Mouse (Mus musculus): ENCODE measurements around the gene Dgkz. TPM values are rescaled to one million over a fixed set of nuclear protein-coding genes. Genes with fewer than 3 reads are reported as not detected.

Gene Dgkz
- polyA plus RNA-seq, 1 experiment: 295 TPM

DNA sequence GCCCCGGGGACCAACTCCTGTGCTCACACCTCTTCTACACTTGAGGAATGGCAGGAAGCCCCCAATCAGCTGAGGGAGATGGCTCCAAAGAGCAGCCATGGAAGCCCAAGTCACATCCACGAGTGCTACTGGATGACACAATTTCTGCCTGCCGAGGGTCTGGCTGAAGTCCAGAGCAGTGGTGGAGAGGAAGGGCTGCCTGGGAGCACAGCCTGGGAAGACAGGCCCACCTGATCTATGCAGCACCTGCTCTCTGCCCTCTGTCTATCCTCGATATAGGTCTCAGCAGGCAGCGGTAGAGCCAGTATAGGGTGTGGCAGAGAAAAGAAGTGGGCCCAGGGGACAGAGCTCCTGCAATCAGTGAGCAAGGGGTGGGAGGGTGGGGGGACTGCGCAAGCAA lies 28.8 kb downstream of the Dgkz start:
- H3K4me1 ChIP-seq (ENCODE audit: control insufficient read depth, insufficient read depth, insufficient read length, low read length): peaks cover 37% of the 10 kb centered on the region
- H3K27me3 ChIP-seq (ENCODE audit: control insufficient read depth, insufficient read depth, low read length): no peaks in the 10 kb centered on the region

GRCm38 (mm10) chr2:91945483-91945882 lies 30.2 kb downstream of the Dgkz start, which contains the start of gene Gm9821:
Gene Gm9821, plus strand, starts transcription at chr2:91945703.
- no peaks in the 10 kb centered on the region for H3K27me3 ChIP-seq (ENCODE audit: control insufficient read depth, insufficient read depth, low read length)
- H3K27ac ChIP-seq (ENCODE audit: insufficient read depth, low read depth, low read length): no peak within 1 kb of the TSS
- H3K36me3 ChIP-seq (ENCODE audit: control insufficient read depth, insufficient read depth, low read length): peaks cover 25% of the 10 kb centered on the region
- 92% methylated on average over 18 of the region's 18 CpGs for WGBS
- no peak within 1 kb of the TSS for H3K4me3 ChIP-seq (ENCODE audit: low read depth, low read length)
- peaks cover 34% of the 10 kb centered on the region for H3K4me1 ChIP-seq (ENCODE audit: control insufficient read depth, insufficient read depth, insufficient read length, low read length)
- TF ChIP-seq POLR2A (IDR thresholded peaks at IDR 0.05; ENCODE audit: low read depth, low read length) (no peak), CTCF (IDR thresholded peaks at IDR 0.05; ENCODE audit: extremely low read depth, insufficient read length, insufficient replicate concordance, low read depth, low read length) (no peak)

More for the DNA sequence above, 28.8 kb downstream of the Dgkz start:
- 21% methylated on average over 6 of the region's 6 CpGs for WGBS
- Histone ChIP-seq H3K27ac (ENCODE audit: insufficient read depth, low read depth, low read length) (no peak overlapping the region), H3K36me3 (ENCODE audit: control insufficient read depth, insufficient read depth, low read length) (peaks cover 17% of the 10 kb centered on the region), H3K4me3 (ENCODE audit: low read depth, low read length) (no peak overlapping the region)
- TF ChIP-seq CTCF (IDR thresholded peaks at IDR 0.05; ENCODE audit: extremely low read depth, insufficient read length, insufficient replicate concordance, low read depth, low read length): no peak
- TF ChIP-seq POLR2A (IDR thresholded peaks at IDR 0.05; ENCODE audit: low read depth, low read length): no peak

DNA sequence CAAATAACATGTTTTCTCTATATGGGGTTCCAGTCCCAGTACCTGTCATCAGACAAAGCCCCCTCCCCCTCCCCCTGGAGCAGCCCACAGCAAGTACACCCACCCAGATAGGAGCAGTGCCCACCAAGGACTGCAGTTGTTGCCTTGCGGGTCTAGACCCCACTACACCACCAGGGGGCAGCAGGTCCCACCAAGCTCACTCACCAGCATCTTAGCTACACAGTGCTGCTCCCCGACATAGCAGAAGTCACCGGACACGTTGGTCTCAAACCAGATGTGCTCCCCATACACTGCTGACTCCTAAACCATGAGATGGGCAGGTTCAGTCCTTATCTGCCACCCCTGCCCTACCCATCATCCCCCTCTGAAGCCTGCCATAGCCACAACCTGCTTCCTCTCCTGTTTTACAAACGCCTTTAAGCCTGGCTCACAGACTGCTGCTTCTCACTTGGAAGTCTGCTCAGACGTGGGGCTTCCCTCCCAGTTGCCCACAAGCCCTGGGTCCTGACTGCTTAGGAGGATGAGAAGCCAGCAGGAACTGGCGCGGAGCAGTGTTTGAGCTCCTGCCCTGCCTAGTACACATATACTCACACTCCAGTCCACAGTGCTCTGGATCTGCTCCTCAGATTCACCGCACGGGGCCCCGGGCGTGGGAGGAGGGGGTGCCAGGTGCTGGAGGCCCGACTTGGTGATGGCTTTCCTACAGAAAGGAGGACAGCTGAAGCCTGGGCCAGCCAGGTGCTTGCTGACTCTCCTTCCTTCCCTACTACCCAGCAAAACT lies 31.3 kb downstream of the Dgkz start:
- H3K36me3 ChIP-seq (ENCODE audit: control insufficient read depth, insufficient read depth, low read length): peaks cover 35% of the 10 kb centered on the region
- H3K4me3 ChIP-seq (ENCODE audit: low read depth, low read length): no peak overlapping the region
- TF ChIP-seq POLR2A (IDR thresholded peaks at IDR 0.05; ENCODE audit: low read depth, low read length) (no peak), CTCF (IDR thresholded peaks at IDR 0.05; ENCODE audit: extremely low read depth, insufficient read length, insufficient replicate concordance, low read depth, low read length) (peak; percentile 91)
- no peak overlapping the region for H3K27ac ChIP-seq (ENCODE audit: insufficient read depth, low read depth, low read length)
- WGBS: 50% methylated on average over 13 of the region's 13 CpGs
- no peaks in the 10 kb centered on the region for H3K27me3 ChIP-seq (ENCODE audit: control insufficient read depth, insufficient read depth, low read length)
- H3K4me1 ChIP-seq (ENCODE audit: control insufficient read depth, insufficient read depth, insufficient read length, low read length): peaks cover 28% of the 10 kb centered on the region

DNA sequence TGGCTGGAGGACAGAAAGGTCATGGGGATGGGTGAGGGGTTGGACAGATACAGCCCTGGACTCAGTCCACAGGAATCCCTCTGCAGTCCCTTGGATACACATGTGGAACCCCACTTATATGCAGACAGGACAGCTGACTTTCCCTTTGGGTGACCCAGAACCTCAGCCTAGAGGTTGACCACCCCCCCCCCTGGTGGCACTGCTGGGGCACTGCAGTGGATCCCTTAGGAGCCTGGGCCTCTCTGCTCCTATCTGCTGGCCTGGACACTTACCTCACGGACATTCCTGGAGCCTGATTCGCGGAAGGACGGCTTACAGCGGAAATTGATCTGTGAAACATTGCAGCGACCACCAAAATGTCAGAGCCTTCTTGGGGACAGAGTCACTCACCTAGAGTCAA lies 33.3 kb downstream of the Dgkz start:
- Histone ChIP-seq H3K27me3 (ENCODE audit: control insufficient read depth, insufficient read depth, low read length) (no peaks in the 10 kb centered on the region), H3K27ac (ENCODE audit: insufficient read depth, low read depth, low read length) (no peak overlapping the region), H3K4me3 (ENCODE audit: low read depth, low read length) (no peak overlapping the region), H3K36me3 (ENCODE audit: control insufficient read depth, insufficient read depth, low read length) (peaks cover 55% of the 10 kb centered on the region), H3K4me1 (ENCODE audit: control insufficient read depth, insufficient read depth, insufficient read length, low read length) (peaks cover 13% of the 10 kb centered on the region)
- peak; percentile 42; the same call in 1 of the 2 replicates for TF ChIP-seq CTCF (IDR thresholded peaks at IDR 0.05; ENCODE audit: extremely low read depth, insufficient read length, insufficient replicate concordance, low read depth, low read length)
- TF ChIP-seq POLR2A (IDR thresholded peaks at IDR 0.05; ENCODE audit: low read depth, low read length): no peak
- WGBS: 75% methylated on average over 6 of the region's 6 CpGs

GRCm38 (mm10) chr2:91939303-91939935 lies 36.2 kb downstream of the Dgkz start:
- H3K4me1 ChIP-seq (ENCODE audit: control insufficient read depth, insufficient read depth, insufficient read length, low read length): peaks cover 10% of the 10 kb centered on the region; the same call in 1 of the 2 replicates
- H3K27me3 ChIP-seq (ENCODE audit: control insufficient read depth, insufficient read depth, low read length): no peaks in the 10 kb centered on the region
- 72% methylated on average over 15 of the region's 15 CpGs for WGBS
- no peak overlapping the region for H3K4me3 ChIP-seq (ENCODE audit: low read depth, low read length)
- H3K36me3 ChIP-seq (ENCODE audit: control insufficient read depth, insufficient read depth, low read length): peaks cover 78% of the 10 kb centered on the region
- TF ChIP-seq CTCF (IDR thresholded peaks at IDR 0.05; ENCODE audit: extremely low read depth, insufficient read length, insufficient replicate concordance, low read depth, low read length): no peak
- no peak for TF ChIP-seq POLR2A (IDR thresholded peaks at IDR 0.05; ENCODE audit: low read depth, low read length)
- peak overlapping the region; percentile 72 for H3K27ac ChIP-seq (ENCODE audit: insufficient read depth, low read depth, low read length)

DNA sequence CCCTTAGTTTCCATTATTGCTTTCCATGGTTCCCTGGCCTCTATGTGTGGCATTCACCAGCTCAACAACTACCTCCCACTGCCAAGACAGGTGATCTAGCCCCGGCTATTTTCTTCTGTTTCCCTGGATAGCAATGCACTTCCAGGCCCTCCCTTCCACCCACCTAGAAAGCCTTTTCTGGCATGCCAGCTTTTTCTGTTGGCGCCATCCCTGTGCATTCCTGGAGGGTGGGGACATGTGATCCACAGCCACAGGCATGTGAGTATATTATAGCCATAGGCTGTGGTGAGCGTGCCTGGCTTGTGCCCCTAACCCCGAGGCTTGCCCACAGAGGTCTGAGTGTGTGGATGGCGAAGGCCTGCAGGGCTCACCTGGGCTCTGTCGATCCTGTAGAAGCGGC lies 39.5 kb downstream of the Dgkz start:
- Histone ChIP-seq H3K4me1 (ENCODE audit: control insufficient read depth, insufficient read depth, insufficient read length, low read length) (peaks cover 26% of the 10 kb centered on the region), H3K27me3 (ENCODE audit: control insufficient read depth, insufficient read depth, low read length) (no peaks in the 10 kb centered on the region), H3K4me3 (ENCODE audit: low read depth, low read length) (no peak overlapping the region), H3K36me3 (ENCODE audit: control insufficient read depth, insufficient read depth, low read length) (peaks cover 83% of the 10 kb centered on the region), H3K27ac (ENCODE audit: insufficient read depth, low read depth, low read length) (no peak overlapping the region)
- no peak for TF ChIP-seq POLR2A (IDR thresholded peaks at IDR 0.05; ENCODE audit: low read depth, low read length)
- no peak for TF ChIP-seq CTCF (IDR thresholded peaks at IDR 0.05; ENCODE audit: extremely low read depth, insufficient read length, insufficient replicate concordance, low read depth, low read length)
- WGBS: 94% methylated on average over 7 of the region's 7 CpGs

Measured in small intestine, adult 2 months (tissue).